Mouse (Mus musculus): Measurements from ENCODE around the gene Cxcr2.

The Cxcr2 gene

DNA sequence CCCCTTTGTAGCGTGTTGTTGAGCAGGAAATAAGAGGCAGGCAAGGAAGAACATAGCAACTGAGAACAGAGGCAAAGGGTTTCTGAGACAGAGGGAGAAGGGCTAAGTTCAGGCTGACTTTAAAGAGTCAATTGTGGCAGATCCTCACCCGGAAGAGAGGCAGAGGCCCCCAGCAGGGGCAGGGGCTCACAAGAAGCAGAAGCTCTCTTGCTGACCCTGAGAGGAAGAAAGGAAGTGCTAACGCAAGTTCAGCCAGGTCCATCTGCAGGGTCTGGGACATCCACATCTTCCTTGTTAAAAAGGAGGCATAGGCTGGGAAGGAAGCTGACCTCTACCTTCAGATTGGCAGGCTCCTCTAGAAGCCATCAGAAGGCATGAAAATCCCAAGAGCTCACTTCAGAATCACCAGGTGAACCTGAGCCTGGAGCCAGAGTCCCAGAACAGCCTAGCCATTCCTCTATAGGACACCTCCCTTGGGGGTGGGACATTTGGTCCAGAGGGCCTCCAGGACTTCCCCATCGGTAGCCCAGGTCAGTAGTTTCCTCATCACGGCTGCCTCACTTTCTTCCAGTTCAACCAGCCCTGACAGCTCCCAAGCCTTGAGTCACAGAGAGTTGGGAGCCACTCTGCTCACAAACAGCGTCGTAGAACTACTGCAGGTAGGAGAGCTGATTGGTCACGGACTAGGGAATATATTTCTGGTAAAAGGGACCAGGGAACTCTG lies at the start of gene Cxcr2:
Gene Cxcr2 (plus strand): TSS at position 529 of the 724 bp plus-strand sequence.
- DNase-seq, result no peak

DNA sequence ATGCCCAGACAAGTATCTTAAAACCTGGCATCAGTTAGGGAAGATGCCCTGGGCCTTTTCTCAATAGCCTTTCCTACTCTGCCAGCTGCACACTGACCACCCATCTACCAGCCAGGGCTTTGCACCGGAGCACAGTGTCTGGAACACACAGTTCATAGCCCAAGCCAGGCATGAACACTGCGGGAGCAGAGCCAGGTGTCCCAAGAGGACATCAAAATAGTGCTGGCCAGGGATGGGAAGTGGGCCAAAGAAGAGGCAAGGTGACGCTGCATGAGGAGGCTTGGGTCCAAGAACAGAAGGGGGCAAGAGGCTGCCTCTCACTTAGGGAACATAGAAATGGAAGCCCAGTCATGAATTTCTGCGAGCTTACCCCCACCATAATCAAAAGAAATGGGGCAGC lies 48.1 kb upstream of the Cxcr2 start:
- peak; percentile 45 to 61 for DNase-seq

DNA sequence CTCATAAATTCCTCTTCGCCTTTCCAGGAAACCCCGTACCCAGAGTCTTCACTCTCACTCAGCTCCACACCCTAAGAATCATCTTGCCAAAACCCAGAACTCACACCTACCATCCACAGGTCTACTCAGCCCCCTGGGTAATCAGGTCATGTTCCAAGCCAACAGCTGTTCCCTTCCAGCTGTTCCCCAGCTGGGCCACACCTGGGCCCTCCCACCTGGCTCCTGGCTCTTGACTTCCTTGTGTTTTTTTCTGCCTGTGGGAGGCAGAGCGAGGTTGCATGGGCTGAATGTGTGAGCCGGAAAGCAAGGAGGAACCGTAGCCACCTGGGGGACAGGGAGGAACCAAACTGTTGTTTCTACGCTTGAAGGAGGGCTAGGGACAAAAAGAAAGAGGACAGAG lies 47.6 kb upstream of the Cxcr2 start:
- no peak for DNase-seq

DNA sequence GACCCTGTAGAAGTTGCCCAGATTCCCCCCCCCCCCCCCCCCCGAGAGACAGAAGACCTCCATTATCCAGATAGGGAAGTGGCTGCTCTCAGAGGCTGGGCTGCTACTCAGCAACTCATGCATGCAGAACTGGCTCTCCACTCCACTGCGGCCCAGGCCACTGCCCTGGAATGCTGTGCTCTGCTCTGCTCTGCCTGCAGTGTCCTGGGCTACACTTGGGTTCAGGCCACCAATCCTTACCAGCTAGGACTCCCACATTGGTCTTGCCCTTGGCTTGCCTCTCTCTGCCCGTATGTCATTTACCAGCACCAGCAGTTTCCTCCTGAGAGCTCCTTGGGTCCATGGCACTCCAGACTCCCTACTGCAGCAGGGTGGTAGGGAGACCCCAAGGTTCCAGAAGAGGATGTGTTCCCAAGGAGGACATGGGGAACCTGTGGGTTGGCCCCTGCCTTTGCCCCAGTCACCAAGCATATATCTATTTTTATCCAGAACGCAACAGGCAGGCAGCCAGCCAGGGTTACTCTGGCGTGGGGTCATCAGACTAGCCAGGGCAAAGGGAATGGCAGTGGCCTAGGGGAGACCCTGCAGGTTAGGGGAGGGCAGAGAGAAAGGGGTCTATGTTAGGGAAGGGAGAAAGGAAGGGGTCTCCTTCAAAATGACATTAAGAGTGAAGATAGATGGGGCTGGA lies 45.7 kb upstream of the Cxcr2 start:
- no peak for DNase-seq

DNA sequence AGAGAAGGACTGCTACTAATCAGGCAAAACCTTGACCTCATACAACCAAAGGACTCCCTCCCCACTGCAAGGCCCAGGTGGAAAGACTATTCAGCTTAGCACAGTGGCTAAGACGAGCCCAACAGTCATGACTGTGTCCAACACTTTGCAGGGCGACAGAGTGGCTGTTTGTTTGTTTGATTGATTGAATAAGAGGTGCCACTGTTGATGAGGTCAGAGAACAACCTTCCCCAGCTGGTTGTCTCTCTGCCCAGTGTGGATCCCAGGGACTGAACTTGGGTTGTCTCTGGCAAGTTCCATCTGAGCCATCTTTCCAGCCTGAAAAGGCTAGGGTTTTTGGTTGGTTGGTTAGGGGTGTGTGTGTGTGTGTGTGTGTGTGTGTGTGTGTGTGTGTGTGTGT lies 44.1 kb upstream of the Cxcr2 start:
- DNase-seq, result no peak

DNA sequence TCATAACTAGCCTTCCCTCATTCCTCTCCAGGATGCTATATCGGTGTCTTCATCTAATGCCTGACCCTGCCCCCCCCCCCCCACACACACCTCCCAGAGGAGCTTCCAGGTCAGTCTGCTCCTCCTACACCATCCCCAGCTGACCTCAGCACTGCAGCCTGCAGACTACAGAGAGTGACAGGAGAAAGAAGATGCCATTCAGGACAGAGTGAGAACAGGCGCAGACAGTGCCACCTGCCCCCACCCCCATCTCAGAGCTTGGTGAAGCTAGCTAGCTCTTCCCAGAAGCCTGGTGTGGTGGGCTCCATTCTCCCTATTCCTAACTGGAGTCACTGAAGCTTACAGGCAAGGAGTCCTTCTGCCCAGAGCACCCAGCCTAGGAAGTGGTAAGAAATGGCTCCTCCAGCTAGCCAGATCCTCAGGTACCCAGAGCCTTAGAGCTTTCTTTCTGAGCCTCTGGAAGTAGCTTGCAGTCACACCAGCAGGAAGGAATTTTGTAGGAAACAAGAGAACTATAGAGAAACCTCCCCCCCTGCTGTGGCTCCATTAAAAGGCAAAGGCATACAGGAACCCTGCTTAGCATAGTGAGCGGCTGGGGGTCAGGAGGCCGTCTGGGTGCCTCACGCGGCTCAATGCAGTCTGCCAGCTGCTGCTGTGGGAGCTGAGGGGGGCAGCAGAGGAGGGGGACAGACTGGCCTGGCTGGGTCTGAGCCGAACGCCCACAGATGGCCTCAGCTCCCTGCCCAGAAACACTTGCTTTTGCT lies 42.7 kb upstream of the Cxcr2 start:
- no peak for DNase-seq

DNA sequence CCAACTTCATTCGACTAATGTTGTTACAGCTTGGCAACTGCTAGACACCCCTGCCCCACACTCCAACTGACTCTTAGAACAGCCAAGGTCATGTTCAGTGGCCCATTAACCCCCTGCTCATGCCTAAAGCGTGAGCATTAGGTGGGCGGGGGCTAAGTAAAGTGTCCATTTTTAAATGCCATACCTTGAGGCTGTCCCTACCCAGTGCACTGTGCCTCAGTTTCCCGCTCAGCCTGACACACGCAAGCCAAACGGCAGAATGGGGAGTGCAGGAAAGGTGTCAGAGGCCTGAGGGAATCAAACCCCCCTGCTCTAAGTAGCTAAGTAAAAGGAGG lies 42.1 kb upstream of the Cxcr2 start:
- no peak for DNase-seq

DNA sequence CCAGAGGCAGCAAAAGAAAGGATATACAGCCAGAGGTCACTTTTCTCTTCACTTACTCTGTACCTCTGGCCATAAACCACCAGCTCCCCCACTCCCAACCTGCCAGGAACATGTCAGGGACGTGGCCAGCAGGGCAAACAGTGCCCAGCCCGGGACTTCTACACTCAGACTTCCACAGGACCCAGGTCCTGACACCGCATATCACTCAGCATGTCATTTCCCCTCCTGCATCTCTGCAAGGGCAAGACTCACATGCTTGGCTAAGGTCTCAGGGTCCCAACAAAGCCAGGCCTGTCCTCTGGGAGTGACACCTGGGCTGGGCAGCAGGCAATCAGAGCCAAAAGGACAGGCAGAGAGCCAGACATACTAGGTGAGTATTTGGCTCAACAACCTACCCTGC lies 40.7 kb upstream of the Cxcr2 start:
- no peak for DNase-seq

DNA sequence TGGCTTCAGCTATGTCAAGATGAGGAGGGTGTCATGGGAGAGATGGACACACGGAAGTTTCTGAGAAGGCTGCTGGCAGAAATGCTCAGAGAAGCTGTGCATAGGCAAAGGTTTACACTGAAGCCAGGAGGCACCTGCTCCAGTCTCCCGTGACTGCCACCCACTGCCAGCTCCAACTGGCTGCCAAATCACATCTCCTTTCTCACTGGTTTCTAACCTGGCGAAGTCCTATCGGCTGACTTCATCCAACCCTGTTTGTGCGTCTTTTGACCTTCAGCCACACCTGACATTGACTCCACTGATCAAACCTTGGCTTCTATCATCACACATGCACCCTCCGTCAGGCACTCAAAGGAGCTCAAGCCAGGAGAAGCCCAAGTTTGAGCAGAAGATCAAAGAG lies 35.9 kb upstream of the Cxcr2 start:
- DNase-seq, result no peak

DNA sequence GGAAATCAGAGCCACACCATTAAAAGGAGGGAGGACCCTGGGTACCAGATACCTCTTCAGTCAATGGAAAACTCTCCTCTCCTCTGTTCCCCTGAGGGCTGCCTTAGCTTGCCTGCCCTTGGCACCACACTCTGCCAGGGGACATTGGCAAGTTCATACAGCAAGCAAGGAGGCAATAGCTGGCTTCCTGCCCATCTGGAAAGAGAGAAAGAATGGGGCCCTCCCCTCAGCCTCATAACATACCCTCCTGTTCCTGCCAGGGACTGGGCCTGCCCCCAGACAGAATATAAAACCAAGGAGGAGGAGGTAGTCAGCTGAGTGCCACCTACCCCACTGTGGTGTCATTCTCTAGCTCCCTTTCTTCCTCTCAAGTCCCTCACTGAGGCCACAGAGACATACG lies 34.7 kb upstream of the Cxcr2 start:
- DNase-seq, result no peak

DNA sequence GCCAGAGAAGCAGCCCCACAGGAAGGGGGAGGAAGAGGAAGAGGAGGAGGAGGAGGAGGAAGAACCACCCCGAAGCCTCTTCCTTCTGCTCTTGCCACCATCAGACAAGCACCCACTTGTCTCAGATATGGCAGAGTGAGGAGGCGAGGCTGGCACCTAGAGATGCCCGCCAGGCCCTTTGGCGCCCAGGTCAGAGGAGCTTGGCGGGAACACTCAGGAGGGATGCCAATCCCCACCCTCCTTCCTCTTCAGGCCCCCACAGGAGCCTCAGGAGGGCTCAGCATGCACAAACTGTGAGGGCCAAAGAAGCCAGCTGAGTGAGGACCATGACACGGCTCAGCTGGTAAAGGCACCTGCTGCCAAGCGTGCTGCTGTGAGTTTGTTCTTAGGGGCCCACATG lies 32.7 kb upstream of the Cxcr2 start:
- DNase-seq, result no peak

DNA sequence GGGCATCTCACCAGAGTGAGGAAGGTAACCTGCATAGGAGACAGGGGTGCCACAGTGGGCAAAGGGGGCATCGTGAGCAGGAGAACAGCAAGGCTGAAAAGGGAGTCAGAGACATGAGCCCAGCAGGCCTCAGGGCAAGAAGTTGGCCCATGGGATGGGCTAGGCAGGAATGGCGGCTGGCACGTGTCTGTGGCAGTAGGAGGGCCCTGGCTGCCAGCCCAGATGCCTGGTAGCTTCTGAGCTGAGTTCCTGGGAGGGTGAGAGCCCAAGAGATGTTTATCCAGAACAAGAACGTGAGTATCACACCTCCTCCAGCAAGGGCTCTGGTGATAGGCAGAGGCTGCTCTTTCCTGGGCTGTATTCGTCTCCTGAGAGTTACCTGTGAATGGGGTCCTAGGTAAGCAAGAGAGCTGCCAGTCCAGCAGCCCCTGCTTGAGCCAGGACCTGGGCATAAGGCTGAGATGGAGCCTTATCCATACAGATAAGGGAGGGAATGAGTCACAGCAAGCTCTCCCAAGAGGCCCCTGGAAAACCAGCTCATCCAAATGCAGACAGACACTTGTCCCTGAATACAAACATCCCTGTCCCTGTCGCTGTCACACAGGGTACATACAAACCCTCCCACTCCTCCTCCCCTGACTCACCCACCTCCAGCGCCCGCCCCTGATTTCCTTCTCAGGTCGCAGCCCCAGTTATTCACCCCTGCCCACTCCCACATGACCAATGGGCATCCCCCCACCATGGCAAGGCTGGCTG lies 31.8 kb upstream of the Cxcr2 start:
- peak in 1 of 2 experiments; percentile 48 for DNase-seq

DNA sequence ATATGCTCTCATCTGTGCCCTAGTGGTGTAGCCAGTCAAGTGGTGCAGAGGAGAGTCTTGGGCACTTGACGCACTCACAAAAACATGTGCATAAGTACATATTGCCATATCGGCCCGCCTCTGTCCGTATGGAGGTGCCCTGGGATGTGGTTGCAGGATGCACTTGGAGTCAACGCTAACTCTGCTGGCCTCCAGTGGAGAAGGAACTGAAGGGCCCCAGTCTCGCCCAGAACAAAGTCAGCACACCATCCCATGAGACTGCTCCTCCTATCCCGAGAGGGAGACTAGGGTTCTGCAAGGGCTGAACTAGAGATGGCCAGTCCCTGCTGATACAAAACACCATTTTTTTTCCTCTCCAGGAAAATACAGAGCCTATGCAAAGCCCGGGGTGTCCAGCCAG lies 30.6 kb upstream of the Cxcr2 start:
- no peak for DNase-seq

DNA sequence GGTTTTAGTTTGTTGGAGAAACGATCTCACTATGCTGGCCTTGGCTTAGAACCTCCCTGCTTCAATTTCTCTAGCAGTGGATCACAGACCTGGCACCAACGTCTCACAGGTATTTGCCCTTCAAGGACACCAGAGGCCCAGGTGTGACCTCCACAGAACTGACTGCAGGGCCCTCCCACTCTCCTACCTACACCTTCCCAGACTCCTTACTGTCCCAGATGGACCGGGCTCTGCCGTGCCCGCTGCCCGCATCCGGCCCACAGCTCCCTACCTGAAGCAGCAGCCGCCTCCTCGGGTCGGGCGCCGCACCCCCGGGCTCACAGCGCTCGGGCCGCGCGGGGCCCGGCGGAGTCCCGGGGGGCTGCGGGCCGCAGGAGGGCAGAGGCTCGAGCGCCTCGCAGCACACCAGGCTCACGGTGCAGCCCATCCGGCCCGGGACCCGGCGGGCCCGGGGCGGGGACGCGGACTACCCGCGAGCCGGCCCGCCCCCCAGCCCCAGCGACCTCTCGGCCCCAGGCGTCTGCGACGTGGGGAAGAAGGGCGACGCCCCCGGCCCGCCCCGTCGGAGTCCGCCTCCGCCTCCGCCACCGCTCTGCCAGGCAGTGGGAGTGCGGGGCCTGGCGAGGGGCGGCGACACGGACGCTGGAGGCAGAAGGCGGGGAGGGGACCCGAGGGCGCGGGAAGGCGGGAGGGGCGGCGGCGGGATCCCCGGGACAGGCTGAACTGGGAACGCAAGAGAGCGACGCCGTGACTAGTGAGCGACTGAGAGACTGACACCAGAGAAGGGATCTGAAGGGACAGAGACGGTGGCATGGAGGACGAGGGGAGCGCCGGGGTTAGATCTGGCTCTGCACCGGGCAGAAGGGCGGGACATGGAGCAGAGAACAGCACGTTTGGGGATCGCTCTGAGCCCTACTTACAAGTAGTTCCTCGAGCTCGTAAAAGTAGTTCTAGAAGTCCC lies 29.5 kb upstream of the Cxcr2 start, which contains the start of gene Tns1:
Gene Tns1 (minus strand): TSS at position 429 of the 961 bp plus-strand sequence.
- peak in 1 of 2 experiments; percentile 27 for DNase-seq

DNA sequence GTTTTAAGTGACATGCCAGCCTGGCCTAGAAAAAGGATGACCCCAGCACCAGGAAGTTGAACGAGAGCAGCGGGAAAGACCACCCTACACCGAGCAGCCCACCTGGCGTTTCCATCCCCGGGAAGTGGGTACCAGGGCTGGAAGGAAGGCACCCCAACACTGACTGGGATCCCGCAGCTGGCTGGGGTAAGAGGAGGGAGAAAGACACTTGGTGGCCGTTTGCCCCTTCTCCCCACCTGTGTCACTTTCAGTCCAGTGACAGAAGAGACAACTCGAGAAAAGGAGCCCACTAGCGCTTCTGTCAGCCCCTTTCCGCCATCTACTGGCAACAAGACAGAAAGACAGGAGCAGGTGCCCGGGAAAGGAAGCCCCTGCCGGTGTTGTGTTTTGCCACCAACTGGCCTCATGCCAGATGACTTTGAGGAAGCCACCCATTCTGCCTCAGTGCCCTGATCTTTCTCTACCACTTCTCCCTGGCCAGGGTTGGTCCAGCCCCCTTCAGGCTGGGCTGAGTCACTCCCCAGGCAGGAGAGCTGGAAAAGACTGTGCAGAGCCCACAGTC lies 28.7 kb upstream of the Cxcr2 start, which contains the start of gene Rufy4:
Gene Rufy4 (plus strand): TSS at position 551 of the 562 bp plus-strand sequence.
- DNase-seq, result peak; percentile 63 to 71

DNA sequence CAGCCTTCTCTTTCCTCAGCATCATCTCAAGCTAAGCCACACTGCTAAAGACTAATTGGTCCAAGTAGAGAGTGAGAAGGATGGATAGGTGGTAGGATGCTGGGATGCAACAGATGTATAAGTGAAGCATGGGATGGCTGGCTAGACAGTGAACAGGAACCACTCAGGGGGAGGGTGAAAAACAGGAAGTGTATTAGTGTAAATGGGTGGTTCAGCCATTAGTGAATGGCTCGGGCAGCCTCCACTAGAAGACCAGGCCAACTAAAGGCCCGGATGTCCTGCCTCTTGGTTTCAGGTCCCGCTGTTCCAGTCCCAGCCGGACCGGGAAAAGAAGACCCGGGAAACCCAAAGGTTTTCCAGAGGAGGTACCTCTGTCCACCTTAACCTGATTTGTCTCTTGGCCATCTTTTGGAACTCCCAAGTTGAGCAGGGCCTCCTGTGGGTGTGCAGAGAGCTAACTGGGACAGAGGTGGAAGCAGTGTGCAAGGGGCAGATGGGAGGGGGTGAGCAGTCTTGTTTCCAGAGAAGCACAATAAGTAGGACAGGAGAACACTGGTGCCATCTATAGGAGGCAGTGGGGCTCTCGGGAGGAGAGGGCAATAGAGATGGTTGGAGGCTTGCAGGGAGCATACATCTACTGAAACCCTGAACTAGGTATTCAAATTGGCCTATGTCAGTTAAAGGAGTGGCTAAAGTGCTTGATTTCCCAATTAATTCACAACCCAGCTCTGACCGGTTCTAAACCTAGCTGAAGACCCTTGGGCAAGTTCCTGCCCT lies 22.7 kb upstream of the Cxcr2 start:
- no peak for DNase-seq

DNA sequence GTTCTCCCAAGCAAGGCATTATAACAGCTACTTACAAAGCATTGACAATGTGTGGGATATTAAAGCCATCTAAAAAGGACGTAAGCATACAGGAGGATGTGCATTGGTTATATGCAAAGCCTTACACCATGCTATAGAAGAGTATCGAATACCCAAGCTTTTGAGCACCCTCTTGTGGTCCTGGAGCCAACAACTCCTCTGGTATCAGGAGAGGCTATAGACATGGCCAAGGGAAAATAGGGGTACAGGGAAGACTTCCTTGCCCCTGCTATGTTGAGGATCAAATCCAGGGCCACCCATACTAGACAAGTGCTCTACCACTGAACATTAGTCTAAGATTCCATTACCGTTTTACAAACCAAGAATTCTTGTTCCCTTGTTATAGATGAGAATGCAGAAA lies 21.8 kb upstream of the Cxcr2 start:
- DNase-seq, result no peak

DNA sequence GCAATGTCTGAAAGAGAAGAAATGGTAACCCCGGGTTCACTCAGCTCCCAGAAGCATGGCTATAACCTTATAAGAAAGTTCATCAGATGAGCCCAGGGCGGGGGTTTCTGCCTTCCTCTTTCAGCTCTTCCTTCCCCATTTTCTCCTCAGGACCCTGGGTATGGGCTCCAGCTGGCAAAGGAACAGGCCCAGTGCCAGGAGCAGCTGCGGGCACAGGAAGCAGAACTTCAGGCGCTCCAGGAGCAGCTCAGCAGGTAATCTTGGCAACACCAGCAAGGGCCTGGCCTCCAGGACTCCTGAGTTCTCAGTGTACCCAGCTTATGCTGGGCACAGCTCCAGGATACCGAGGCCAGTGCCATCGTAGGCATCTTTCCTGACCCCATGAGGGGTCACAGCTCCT lies 19.8 kb upstream of the Cxcr2 start:
- peak in 1 of 2 experiments; percentile 14 for DNase-seq

DNA sequence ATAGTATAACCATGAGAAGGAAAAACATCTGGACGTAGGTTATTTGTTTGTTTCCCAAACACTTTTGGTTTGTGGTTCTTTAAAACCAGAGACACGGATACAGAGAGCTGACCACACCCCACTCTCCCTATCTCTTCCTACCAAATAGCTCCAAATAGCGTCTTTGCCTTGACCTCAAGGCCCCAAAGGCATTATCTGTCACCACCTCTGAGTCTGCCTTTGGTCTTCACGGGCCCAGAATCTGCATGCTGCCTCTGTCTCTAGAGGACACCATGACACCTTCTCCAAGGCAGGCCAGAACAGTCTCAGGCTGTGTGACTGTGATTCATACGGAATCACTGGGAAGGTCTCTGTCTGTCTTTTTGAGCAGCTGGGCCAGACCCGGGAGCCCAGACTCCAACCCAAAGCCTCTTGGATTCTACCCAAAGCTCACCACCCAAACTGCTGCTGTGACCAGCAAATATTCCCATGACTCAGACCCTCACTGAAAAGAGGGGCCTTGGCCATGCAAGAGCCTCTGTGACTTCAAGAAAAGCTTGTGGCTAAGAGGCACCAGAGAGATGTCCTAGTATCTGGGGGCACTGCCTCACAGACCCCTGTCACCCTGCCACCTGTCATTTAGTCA lies 18.4 kb upstream of the Cxcr2 start:
- DNase-seq, result no peak

DNA sequence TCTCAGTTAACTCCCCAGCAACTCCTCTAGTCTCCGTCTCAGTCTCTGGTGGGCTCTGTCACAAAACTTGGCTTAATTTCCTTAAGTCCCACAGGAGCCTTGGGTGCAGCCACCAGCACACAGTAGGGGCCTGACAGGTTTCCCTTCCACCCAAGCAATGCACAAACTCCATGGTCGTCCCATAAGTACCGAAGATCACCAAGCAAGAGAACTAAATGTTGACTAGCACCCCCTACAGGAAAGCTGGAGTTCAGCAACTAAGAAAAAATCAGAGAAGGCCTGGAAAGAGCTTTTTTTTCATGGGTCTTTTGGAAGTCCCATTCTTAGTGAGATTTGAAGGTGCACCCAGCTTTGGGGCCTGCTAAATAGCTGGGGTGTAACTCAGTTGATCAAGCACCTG lies 14.4 kb upstream of the Cxcr2 start:
- no peak for DNase-seq
